Mouse (Mus musculus): ENCODE measurements around the gene Ralgps2.
A peak's percentile ranks its signal among the peaks of the same experiment; 100 is the strongest.

The Ralgps2 gene

DNA sequence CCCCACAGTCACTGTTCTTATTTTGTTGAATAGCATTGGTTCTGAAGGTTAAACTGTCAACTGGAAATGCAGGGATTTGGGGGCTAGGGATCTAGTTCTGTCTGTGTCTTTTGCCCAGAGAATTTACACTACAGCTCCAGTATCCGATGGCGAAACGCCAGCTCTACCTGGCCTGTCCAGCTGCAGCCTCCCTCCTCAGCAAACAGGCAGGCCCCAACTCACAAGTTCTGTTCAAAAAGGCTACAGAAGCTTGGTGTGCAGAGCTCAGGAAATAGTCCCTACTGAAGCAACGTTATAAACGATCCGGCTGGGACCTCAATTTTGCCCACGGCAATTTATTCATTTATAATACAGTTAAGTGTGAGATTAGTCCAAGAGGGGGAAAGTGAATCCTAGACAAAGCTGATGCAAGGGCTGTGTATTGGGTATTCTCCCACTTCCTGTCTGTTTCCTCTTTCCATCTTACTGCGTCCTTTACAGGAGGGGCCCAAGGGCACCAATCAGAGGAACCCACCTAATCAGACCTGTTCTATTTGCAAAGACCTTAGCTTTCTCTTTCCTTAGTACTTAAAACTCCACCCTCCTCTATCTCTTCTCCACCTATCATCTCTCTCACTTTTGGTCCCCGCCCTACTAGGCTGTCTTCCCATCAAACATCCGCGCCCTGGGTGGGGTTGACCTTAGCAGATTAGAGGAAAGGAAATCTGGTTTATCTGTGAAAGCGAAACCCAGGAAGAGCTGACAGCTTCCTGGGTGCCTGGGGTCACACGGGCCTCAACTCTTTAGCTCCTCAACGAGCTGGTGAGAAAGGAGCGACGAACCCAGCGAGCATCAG lies 16.7 kb upstream of the Ralgps2 start:
- DNase-seq (ENCODE audit: extremely low spot score, low read depth, low spot score): no peak

DNA sequence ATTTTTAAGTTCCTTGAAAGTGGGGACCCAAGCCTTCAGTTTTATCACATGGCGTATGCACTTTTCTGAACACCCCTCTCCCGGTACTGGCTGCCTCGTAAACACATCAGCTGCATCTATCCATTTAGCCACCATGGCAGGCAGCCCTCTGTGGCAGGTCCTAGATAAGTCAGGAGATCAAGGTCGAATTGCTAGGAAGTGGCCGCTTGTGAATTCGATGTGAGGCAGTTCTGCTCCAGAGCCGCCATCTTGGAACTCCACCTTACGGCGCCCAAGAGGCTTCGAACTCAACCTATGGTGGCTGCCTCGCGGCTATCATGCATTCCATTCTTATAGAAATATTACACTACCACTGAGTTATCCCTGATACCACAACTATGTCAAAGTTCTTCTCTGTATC lies 14.8 kb upstream of the Ralgps2 start:
- no peak for DNase-seq (ENCODE audit: extremely low spot score, low read depth, low spot score)

DNA sequence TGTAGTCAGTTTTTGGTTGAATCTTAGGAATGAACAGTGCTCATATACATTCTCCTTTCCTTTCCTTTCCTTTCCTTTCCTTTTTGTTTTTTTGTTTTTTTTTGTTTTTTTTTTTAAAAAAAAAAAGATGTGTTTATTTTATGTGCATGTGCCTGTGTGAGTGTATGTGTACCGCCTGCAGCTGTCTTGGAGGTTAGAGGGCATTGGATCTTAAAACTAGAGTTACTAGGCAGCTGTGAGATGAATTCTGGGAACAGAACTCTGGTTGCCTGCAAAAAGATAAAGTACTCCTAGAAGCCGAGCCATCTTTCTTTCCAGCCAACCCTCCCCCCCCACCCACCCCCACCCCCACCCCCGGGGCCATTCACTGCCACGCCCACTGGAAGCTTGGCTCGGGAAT lies 10.9 kb upstream of the Ralgps2 start:
- DNase-seq (ENCODE audit: extremely low spot score, low read depth, low spot score): no peak

DNA sequence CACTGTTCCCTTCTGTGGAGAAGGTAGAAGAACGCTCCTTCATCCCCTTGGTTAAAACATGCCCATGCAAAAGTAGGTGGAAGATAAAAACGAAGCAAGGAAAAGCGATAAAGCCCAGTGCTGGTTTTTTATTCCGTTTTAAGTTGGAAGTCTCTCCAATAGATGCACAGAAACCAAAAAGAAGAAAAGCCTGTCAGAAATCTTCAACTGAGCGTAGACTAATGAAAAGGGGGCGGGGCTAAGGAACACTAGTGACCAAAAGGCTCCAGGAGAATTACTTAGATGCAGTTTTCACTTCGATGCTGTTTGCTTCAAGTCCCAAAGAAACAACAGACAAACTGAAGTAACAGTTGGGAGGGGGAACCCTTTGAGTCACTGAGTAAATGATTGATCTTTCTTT lies 1.2 kb upstream of the Ralgps2 start:
- no peak for DNase-seq (ENCODE audit: extremely low spot score, low read depth, low spot score)

DNA sequence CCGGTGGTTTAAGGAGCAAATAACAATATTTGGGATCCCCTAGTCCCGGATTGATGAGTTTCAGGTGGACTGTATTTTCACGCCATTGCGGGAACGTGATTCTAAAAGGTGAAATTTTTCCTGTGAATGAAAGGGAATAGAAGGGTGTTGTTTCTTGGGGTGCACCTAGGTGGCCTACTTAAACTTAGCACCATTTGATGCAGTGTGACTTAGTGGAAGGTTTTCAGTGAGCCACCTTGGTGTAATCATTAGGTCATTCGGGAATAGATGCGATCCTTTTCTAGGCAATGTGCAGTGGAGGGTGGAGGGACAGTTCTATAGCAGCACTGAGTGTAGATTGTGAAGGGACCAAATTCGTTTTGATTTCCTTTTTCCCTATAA lies 706 bp upstream of the Ralgps2 start:
- DNase-seq (ENCODE audit: extremely low spot score, low read depth, low spot score): no peak

DNA sequence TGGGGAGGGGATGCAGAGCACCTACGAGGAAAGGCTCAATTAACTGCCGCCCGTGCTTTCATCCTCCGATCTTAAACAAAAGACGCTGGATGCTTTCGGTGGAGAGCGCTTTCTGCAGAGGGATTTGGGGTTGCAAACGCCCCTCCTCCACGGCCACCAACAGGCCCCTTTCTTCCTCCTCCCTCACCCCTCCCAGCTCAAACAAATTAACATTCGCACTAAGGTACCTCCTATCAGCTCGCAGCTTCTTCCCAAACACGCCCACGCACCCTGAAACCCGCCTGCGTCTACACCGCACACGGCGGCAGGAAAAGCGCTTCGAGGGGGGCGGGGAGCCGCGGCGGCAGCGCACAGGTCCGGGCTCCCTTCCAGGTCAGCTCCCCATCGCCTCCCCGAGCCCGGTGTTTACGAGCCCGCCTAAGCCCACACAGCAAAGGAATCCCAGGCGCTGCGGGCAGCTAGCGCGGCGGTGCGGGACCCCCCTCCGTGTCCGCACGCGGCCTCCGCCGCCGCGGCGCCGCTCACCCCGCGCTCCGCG lies 652 bp downstream of the Ralgps2 start:
- peak; percentile 73 for DNase-seq (ENCODE audit: extremely low spot score, low read depth, low spot score)

DNA sequence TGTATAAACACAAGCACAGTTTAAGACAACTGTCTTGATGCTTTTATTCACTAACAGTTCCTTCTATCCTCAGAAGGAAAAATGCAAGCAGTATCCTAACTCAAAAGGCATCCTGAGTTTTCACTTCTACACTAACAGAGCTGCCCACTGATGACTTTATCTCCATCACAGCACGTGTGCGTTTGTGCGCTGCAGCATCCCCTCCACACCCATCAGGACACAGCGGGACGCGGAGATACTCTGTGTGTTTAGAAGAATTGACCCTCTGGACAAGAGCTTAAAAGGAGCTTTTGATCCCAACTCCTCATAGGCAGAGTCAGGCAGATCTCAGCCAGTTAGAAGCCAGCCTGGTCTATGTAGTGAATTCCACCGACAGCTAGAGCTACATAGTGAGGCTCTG lies 2.0 kb downstream of the Ralgps2 start:
- no peak for DNase-seq (ENCODE audit: extremely low spot score, low read depth, low spot score)

DNA sequence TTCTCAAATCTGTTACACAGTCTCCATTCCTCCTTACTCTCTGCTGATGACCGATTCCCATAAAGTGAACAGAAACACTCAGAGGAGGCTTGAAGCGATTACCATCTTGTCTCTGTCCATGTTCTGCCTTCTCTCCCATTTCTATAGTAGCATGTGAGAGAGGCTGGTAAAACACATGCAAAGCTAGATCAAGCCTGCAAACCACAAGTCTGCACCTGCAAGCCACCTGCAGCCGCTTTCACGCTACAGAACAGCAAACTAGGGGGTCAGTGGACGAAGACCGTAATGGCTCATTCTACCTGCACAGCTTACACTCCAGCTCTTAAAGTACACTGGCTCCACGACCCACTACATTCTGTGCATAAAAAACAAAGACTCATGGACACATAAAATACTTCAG lies 5.7 kb downstream of the Ralgps2 start:
- DNase-seq (ENCODE audit: extremely low spot score, low read depth, low spot score): no peak

DNA sequence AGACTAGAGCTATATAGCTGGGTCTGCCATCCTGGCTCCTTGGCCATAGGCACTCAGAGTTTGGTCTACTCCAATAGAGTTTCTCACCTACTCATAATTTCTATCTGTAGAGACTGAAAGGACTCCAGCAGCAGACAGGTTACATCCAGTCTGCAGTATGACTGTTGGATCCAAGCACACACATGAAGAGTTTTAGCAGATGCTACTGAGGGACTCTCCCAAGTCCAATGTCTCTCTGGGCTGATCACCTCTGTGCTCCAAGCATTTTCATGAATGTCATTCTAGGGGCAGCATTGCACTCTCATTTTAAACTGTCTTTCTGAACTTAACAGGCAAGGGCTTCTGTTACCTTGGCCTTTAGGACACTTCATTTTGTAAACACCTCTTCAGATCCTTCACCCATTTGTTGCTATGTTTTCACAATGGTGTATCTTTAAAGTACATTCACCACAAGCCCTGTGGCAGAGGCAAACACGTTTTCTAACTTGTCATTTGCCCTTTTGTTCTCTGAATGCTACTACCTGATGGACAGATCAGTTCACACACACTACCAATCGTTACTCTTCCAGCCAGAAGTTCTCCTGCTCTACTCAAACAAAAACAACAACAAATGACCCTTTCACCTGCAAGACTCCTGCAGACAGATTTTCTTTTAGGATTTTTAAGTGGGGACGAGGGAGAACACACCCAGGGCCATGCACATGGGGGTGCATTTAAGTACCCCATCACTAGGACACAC lies 7.2 kb downstream of the Ralgps2 start:
- DNase-seq (ENCODE audit: extremely low spot score, low read depth, low spot score): no peak

DNA sequence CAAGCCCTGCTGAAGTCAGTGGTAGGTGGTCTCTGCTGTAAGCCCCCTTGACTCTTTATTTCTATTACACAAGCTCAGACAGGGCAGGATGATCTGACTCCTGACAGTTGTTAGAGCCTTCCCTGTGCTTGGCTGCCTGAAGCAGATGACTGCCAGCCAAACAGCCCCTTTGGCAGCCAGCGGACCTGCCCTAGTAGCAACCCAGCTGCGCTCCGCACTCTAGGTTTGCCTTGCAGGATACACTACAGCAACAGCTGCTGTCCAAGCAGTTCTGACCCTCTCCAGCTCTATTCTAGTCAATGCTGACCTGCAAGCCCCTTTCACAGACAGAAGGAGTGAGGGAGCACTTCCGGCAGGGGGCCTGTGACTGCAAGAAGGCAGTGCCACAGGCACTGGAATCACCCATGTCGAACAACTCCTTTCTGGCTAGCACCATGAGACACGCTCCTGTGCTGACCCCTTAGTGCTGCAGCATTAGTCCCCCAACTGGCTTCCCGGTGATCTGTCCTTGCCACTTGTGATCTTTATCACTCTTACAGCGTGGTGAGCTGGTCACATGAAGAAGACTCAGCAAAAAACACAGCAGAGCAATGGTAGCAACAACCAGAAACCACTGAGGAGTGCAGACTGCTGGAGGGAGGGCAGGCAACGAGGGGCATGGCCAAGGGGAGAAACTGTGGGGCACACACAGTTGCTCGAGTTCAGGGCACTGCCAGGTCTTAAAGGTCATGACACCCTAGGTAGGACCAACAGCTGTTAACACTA lies 8.1 kb downstream of the Ralgps2 start:
- no peak for DNase-seq (ENCODE audit: extremely low spot score, low read depth, low spot score)

DNA sequence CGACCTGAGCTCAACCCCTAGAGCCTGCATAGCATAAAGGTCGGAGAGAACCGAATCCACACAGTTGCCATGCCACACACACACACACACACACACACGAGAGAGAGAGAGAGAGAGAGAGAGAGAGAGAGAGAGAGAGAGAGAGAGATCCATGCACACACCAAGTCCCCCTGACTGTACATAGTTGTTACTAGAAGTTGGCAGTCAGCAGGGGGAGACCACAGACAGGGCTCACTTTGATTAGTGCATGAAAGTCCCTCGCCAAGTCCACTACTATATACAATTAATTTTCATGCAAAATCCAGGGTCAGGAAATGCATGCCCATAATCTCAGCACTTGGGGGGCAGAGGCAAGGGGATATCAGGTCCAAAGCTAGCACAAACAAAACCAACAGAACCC lies 9.2 kb downstream of the Ralgps2 start:
- no peak for DNase-seq (ENCODE audit: extremely low spot score, low read depth, low spot score)

DNA sequence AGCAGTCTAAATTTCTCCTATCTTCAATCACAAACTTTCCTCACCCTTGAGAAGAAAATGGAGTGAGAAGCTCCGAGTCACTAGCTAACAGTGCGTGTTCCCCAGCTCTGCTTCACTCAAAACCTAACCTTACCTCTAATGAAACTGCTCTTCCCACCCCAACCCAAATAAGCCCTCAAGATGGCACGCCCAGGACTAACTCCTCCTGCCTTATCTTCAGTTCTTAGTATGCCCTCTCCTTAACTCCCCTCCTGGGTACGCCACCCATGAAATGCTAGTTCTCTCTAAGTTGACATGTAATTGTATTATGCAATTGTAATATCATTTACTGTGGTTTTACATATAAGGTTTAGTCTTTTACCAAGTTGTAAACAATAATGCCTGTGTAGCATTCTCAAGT lies 11.2 kb downstream of the Ralgps2 start:
- DNase-seq (ENCODE audit: extremely low spot score, low read depth, low spot score): no peak

DNA sequence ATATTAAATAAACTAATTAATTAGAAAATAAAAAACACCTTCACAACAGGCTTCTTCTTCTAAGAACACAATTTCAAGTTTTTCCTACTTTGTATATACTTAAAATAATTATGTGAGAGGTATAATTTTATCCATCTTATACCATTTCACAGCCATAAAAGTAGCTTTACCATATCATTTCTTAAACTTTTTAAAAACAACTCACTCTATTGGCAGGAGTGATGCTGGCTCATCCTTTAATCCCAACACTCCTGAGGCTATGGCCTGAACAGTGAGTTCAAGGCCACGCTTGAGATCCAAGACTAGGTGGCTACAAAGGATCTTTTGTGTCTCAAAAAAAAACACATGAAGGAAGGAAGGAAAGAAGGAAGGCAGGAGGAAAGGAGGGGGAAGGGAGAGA lies 15.9 kb downstream of the Ralgps2 start:
- no peak for DNase-seq (ENCODE audit: extremely low spot score, low read depth, low spot score)

DNA sequence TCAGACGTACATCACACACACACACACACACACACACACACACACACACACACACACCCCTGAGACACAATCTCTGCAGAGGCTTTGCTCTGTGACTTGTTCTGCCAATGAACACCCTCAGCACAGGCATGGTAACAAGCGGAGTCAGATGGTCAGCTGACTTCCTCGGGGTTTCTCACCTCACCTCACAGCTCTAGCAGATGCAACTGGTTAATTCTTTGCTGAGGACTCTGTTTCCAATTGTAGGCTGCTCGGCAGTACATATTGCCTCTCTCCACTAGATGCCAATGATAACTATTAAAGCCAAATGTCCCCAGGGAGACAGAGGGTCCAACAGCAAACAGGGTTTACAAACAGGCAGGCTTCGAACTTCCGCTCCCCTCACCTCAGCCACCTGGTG lies 16.5 kb downstream of the Ralgps2 start:
- DNase-seq (ENCODE audit: extremely low spot score, low read depth, low spot score): no peak

DNA sequence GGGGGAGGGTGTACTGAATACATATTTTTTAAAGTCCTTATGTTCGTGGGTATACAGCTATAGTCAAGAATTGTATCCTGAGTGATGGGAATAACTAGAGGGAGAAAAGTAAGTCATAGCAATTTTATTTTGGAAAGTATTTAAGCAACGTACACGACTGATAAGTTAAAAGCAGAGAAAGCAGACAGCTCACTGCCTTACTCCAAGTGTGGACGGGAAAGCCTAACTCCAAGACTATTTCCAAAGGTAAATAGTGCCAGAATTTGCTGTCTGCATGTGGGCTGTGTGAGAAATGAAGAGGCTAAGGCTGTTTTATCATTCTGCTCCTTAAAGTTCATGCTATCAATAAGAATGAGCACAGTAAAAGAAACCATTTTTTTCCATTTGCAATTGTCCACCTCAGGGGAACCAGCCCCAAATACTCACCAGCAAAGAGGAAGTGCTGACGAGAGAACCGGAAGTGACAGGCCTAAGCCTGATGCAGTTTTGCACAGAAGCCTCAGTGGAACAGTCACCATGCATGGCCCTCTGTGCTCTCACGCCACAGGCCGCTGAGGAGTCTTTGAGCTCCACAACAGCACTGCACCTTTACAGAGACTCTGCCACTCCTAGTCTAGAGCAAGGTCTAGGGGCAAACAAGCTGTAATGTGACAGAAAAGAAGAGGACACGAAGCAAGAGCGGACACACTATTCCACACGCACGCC lies 18.0 kb downstream of the Ralgps2 start:
- no peak for DNase-seq (ENCODE audit: extremely low spot score, low read depth, low spot score)

DNA sequence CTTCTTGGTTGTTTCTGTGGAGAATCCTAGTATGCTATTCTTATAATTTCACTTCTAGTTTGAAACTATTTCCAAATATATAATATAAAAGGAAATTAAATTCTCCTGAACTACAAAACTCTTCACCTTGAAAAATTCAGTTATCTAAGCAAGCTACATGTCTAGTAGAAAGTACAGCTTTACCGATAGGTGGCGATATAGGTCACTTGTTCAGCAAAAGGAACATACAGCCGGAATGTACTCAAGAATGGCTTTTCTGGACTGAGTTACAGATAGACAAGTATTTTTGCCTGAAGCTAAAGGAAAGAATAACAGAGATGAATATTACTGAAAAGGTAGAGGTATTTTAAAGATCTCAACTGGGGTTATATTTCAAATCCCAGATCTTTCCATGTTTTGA lies 22.0 kb downstream of the Ralgps2 start:
- DNase-seq (ENCODE audit: extremely low spot score, low read depth, low spot score): peak; percentile 57

DNA sequence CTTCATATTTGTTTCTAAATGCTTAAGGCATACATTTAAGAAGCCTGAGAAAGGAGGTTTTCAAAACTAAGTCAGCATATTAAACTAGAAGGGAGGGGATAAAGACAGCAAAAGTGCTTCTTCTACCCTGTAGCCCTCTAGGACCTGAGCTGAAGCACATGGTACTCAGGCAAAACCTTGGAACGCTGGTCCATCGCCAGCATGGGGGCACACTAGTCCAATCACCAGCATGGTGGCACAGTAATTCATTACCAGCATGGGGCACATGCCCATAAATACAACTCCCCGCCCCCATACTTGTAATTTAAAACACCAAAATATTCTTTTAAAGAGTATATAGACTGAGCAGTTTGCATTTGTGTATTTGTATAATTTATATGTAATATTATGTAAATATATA lies 23.1 kb downstream of the Ralgps2 start:
- no peak for DNase-seq (ENCODE audit: extremely low spot score, low read depth, low spot score)

DNA sequence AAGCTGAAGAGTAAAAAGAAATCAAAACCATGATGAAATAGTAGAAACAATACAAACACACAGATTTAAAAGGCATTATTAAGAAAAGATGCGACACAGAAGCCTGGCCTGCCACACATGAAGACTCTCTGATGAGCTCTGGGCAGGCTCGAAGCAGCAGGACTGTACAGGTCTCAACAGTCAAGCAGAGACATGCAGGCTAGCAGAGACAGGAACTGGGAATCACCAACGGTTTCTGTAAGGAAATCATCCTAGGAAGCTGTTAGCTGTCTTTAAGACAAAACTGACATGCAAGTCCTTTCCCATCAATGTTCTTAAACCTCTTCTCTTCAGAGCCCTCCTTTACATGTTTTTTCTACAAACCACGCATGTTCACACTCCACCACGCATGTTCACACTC lies 24.5 kb downstream of the Ralgps2 start:
- no peak for DNase-seq (ENCODE audit: extremely low spot score, low read depth, low spot score)

DNA sequence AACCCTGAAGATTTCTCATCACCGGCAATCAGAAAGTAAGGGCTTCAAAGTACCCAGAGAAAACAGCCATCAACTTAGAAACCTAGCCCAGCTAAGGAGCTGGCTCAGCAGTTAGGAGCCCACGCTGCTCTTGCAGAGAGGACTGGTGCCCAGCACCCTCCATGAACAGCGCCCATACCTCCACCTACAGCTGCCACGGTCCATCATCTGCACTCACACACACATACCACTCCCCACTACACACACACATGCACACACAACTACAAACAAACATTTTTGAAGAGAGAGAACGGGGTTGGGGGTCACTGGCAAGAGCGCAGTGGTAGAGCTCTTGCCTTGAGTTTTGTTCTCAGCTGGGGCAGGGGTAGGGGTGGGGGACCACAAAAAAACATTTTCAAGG lies 26.2 kb downstream of the Ralgps2 start:
- DNase-seq (ENCODE audit: extremely low spot score, low read depth, low spot score): no peak

DNA sequence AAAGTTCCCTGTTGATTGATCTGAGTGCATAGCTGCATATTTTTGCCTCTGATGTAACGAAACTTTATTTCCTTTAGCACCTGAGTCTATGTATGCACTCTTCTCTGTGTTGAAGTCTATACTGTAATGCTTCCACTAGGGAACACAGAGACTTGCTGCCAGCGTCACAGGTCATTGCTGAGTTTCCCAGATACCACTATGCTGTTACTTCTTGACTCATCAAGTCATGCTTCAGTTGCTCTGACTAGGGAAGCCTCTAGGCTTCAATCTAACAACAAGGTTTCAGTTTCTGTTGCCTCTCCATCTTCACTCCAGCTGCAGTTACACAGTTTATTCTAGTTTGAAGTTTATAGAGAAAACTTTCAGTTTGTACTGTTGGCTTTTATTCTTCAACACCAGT lies 28.5 kb downstream of the Ralgps2 start:
- no peak for DNase-seq (ENCODE audit: extremely low spot score, low read depth, low spot score)

DNA sequence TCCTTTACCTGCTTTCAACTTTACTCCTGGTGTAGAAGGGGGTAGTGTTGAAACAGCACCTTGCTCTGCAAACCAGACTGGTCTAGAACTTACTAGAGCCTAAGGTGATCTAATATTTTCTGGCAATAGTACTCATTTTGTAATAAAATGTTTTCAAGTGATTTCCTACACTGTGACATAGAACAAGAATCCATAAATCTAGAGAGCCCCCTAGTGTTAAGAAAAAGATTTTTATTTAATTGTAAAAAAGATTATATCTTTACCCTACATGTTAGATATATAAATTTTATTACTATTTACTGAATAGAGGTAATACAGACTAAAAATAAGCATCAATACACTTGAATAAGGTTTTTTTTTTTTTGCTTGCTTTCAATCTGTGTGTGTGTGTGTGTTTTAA lies 29.6 kb downstream of the Ralgps2 start:
- no peak for DNase-seq (ENCODE audit: extremely low spot score, low read depth, low spot score)

All from hindlimb bud, embryonic 11.5 days (tissue).